Mouse (Mus musculus): ENCODE measurements at regions not wholly inside any gene's neighbourhood (a gene's known extent, or its start where the extent isn't known, plus 50 kb on each side); places are given as distances from the start of the nearest gene placed in this dataset.
A peak's percentile ranks its signal among the peaks of the same experiment; 100 is the strongest.

- ATAC-seq (no peak), DNase-seq (ENCODE audit: low spot score) (no peak)
- WGBS = 58% methylated on average over 3 of the region's 3 CpGs
- Histone ChIP-seq H3K36me3 (ENCODE audit: control insufficient read depth, insufficient read depth, low read length) (no peaks in the 10 kb centered on the region), H3K4me3 (ENCODE audit: low read depth, low read length) (no peak overlapping the region), H3K27me3 (replicated peaks; ENCODE audit: control insufficient read depth, insufficient read depth, low read length) (no peaks in the 10 kb centered on the region), H3K4me1 (ENCODE audit: control insufficient read depth, insufficient read depth, low read length) (peaks cover 6% of the 10 kb centered on the region; the same call in 1 of the 2 replicates), H3K9ac (ENCODE audit: low read length) (no peak overlapping the region), H3K27ac (ENCODE audit: low read depth, low read length) (no peak overlapping the region), H3K4me2 (ENCODE audit: low read length) (no peak overlapping the region), H3K9me3 (replicated peaks; ENCODE audit: control insufficient read depth, low read length) (no peaks in the 10 kb centered on the region)
Measured at GRCm38 (mm10) chr16:9284423-9284822, 454.5 kb downstream of the 1810013L24Rik start.

- H3K36me3 ChIP-seq (ENCODE audit: control insufficient read depth, insufficient read depth, low read length) = no peaks in the 10 kb centered on the region
- ATAC-seq = no peak
- WGBS = 91% methylated on average over 1 of the region's 1 CpGs
Measured at GRCm38 (mm10) chr16:9285921-9286320, 456.0 kb downstream of the 1810013L24Rik start.

GRCm38 (mm10) chr16:9287557-9287956 lies 457.7 kb downstream of the 1810013L24Rik start:
- Histone ChIP-seq H3K9ac (ENCODE audit: low read length) (no peak overlapping the region), H3K36me3 (ENCODE audit: control insufficient read depth, insufficient read depth, low read length) (no peaks in the 10 kb centered on the region), H3K4me2 (ENCODE audit: low read length) (no peak overlapping the region), H3K4me1 (ENCODE audit: control insufficient read depth, insufficient read depth, low read length) (no peaks in the 10 kb centered on the region), H3K4me3 (ENCODE audit: low read depth, low read length) (no peak overlapping the region), H3K9me3 (replicated peaks; ENCODE audit: control insufficient read depth, low read length) (no peaks in the 10 kb centered on the region), H3K27ac (ENCODE audit: low read depth, low read length) (no peak overlapping the region), H3K27me3 (replicated peaks; ENCODE audit: control insufficient read depth, insufficient read depth, low read length) (no peaks in the 10 kb centered on the region)
- DNase-seq (ENCODE audit: low spot score) (no peak), ATAC-seq (no peak)
- 82% methylated on average over 6 of the region's 6 CpGs for WGBS

More at GRCm38 (mm10) chr16:9285921-9286320, 456.0 kb downstream of the 1810013L24Rik start:
- no peak overlapping the region for H3K4me3 ChIP-seq (ENCODE audit: low read depth, low read length)
- H3K9ac ChIP-seq (ENCODE audit: low read length) = no peak overlapping the region
- H3K27ac ChIP-seq (ENCODE audit: low read depth, low read length) = no peak overlapping the region
- peaks cover 3% of the 10 kb centered on the region; the same call in 1 of the 2 replicates for H3K4me1 ChIP-seq (ENCODE audit: control insufficient read depth, insufficient read depth, low read length)
- no peaks in the 10 kb centered on the region for H3K27me3 ChIP-seq (replicated peaks; ENCODE audit: control insufficient read depth, insufficient read depth, low read length)
- no peaks in the 10 kb centered on the region for H3K9me3 ChIP-seq (replicated peaks; ENCODE audit: control insufficient read depth, low read length)
- H3K4me2 ChIP-seq (ENCODE audit: low read length) = no peak overlapping the region
- DNase-seq (ENCODE audit: low spot score) = no peak

GRCm38 (mm10) chr16:9291356-9292020 lies 461.6 kb downstream of the 1810013L24Rik start:
- Histone ChIP-seq H3K9me3 (replicated peaks; ENCODE audit: control insufficient read depth, low read length) (no peaks in the 10 kb centered on the region), H3K27me3 (replicated peaks; ENCODE audit: control insufficient read depth, insufficient read depth, low read length) (no peaks in the 10 kb centered on the region), H3K4me3 (ENCODE audit: low read depth, low read length) (no peak overlapping the region), H3K9ac (ENCODE audit: low read length) (no peak overlapping the region), H3K36me3 (ENCODE audit: control insufficient read depth, insufficient read depth, low read length) (no peaks in the 10 kb centered on the region), H3K27ac (ENCODE audit: low read depth, low read length) (no peak overlapping the region), H3K4me2 (ENCODE audit: low read length) (no peak overlapping the region), H3K4me1 (ENCODE audit: control insufficient read depth, insufficient read depth, low read length) (no peaks in the 10 kb centered on the region)
- DNase-seq (ENCODE audit: low spot score) (no peak), ATAC-seq (no peak)
- WGBS = 69% methylated on average over 4 of the region's 4 CpGs

- no peaks in the 10 kb centered on the region for H3K36me3 ChIP-seq (ENCODE audit: control insufficient read depth, insufficient read depth, low read length)
- 89% methylated on average over 4 of the region's 4 CpGs for WGBS
Measured at GRCm38 (mm10) chr16:9303134-9303533, 473.2 kb downstream of the 1810013L24Rik start.

GRCm38 (mm10) chr16:9304079-9304478 lies 474.2 kb downstream of the 1810013L24Rik start:
- WGBS = 87% methylated on average over 1 of the region's 1 CpGs
- H3K4me2 ChIP-seq (ENCODE audit: low read length) = no peak overlapping the region
- no peak overlapping the region for H3K4me3 ChIP-seq (ENCODE audit: low read depth, low read length)
- H3K9me3 ChIP-seq (replicated peaks; ENCODE audit: control insufficient read depth, low read length) = no peaks in the 10 kb centered on the region
- no peaks in the 10 kb centered on the region for H3K36me3 ChIP-seq (ENCODE audit: control insufficient read depth, insufficient read depth, low read length)
- H3K27me3 ChIP-seq (replicated peaks; ENCODE audit: control insufficient read depth, insufficient read depth, low read length) = no peaks in the 10 kb centered on the region
- no peak overlapping the region for H3K27ac ChIP-seq (ENCODE audit: low read depth, low read length)
- no peaks in the 10 kb centered on the region for H3K4me1 ChIP-seq (ENCODE audit: control insufficient read depth, insufficient read depth, low read length)
- ATAC-seq (no peak), DNase-seq (ENCODE audit: low spot score) (no peak)
- no peak overlapping the region for H3K9ac ChIP-seq (ENCODE audit: low read length)

More at GRCm38 (mm10) chr16:9303134-9303533, 473.2 kb downstream of the 1810013L24Rik start:
- H3K27ac ChIP-seq (ENCODE audit: low read depth, low read length) = no peak overlapping the region
- no peaks in the 10 kb centered on the region for H3K4me1 ChIP-seq (ENCODE audit: control insufficient read depth, insufficient read depth, low read length)
- DNase-seq (ENCODE audit: low spot score) (no peak), ATAC-seq (no peak)
- no peak overlapping the region for H3K4me3 ChIP-seq (ENCODE audit: low read depth, low read length)
- no peaks in the 10 kb centered on the region for H3K9me3 ChIP-seq (replicated peaks; ENCODE audit: control insufficient read depth, low read length)
- no peaks in the 10 kb centered on the region for H3K27me3 ChIP-seq (replicated peaks; ENCODE audit: control insufficient read depth, insufficient read depth, low read length)
- H3K4me2 ChIP-seq (ENCODE audit: low read length) = no peak overlapping the region
- no peak overlapping the region for H3K9ac ChIP-seq (ENCODE audit: low read length)

- no peaks in the 10 kb centered on the region for H3K9me3 ChIP-seq (replicated peaks; ENCODE audit: control insufficient read depth, low read length)
- ATAC-seq = no peak
Measured at GRCm38 (mm10) chr16:9310744-9311143, 480.8 kb downstream of the 1810013L24Rik start.

GRCm38 (mm10) chr16:9335626-9336025 lies 505.7 kb downstream of the 1810013L24Rik start:
- ATAC-seq (peak; percentile 42; the same call in 1 of the 2 replicates), DNase-seq (ENCODE audit: low spot score) (peak; percentile 12)
- Histone ChIP-seq H3K4me1 (ENCODE audit: control insufficient read depth, insufficient read depth, low read length) (no peaks in the 10 kb centered on the region), H3K27ac (ENCODE audit: low read depth, low read length) (no peak overlapping the region), H3K9ac (ENCODE audit: low read length) (no peak overlapping the region), H3K9me3 (replicated peaks; ENCODE audit: control insufficient read depth, low read length) (no peaks in the 10 kb centered on the region), H3K4me3 (ENCODE audit: low read depth, low read length) (no peak overlapping the region), H3K4me2 (ENCODE audit: low read length) (no peak overlapping the region), H3K36me3 (ENCODE audit: control insufficient read depth, insufficient read depth, low read length) (no peaks in the 10 kb centered on the region), H3K27me3 (replicated peaks; ENCODE audit: control insufficient read depth, insufficient read depth, low read length) (no peaks in the 10 kb centered on the region)
- 75% methylated on average over 1 of the region's 1 CpGs for WGBS

More at GRCm38 (mm10) chr16:9310744-9311143, 480.8 kb downstream of the 1810013L24Rik start:
- Histone ChIP-seq H3K9ac (ENCODE audit: low read length) (no peak overlapping the region), H3K4me1 (ENCODE audit: control insufficient read depth, insufficient read depth, low read length) (no peaks in the 10 kb centered on the region), H3K27me3 (replicated peaks; ENCODE audit: control insufficient read depth, insufficient read depth, low read length) (no peaks in the 10 kb centered on the region), H3K27ac (ENCODE audit: low read depth, low read length) (no peak overlapping the region), H3K4me3 (ENCODE audit: low read depth, low read length) (no peak overlapping the region), H3K36me3 (ENCODE audit: control insufficient read depth, insufficient read depth, low read length) (no peaks in the 10 kb centered on the region), H3K4me2 (ENCODE audit: low read length) (no peak overlapping the region)
- DNase-seq (ENCODE audit: low spot score) = no peak
- WGBS = 30% methylated on average over 1 of the region's 1 CpGs

- ATAC-seq (peak; percentile 63), DNase-seq (ENCODE audit: low spot score) (peak; percentile 45)
Measured at GRCm38 (mm10) chr16:9336063-9336462, 506.2 kb downstream of the 1810013L24Rik start.

More at GRCm38 (mm10) chr16:9336063-9336462, 506.2 kb downstream of the 1810013L24Rik start:
- Histone ChIP-seq H3K36me3 (ENCODE audit: control insufficient read depth, insufficient read depth, low read length) (no peaks in the 10 kb centered on the region), H3K4me3 (ENCODE audit: low read depth, low read length) (no peak overlapping the region), H3K27ac (ENCODE audit: low read depth, low read length) (no peak overlapping the region), H3K4me1 (ENCODE audit: control insufficient read depth, insufficient read depth, low read length) (no peaks in the 10 kb centered on the region), H3K27me3 (replicated peaks; ENCODE audit: control insufficient read depth, insufficient read depth, low read length) (no peaks in the 10 kb centered on the region), H3K9me3 (replicated peaks; ENCODE audit: control insufficient read depth, low read length) (no peaks in the 10 kb centered on the region), H3K4me2 (ENCODE audit: low read length) (no peak overlapping the region), H3K9ac (ENCODE audit: low read length) (no peak overlapping the region)
- WGBS = 49% methylated on average over 6 of the region's 6 CpGs

Measured in forebrain, embryonic 14.5 days (tissue).